Mouse (Mus musculus) lung, postnatal 0 days (tissue): ENCODE results near the gene Pick1. TPM values are rescaled to one million over a fixed set of nuclear protein-coding genes. Genes with fewer than 3 reads are reported as not detected.
A peak's percentile ranks its signal among the peaks of the same experiment; 100 is the strongest.

Experiments
- ATAC-seq: fragments of 200-750 bp; cut with Nextera tagmentation; 2 replicates; pipeline ENCODE4 v1.8.0; 2017; ENCODE audit warnings: moderate library complexity
- DNase-seq: peaks from one replicate; pipeline ENCODE4 v3.0.0-alpha.2; 2016; ENCODE audit warnings: low spot score
- H3K27ac ChIP-seq: fragments of 300-500 bp; sonication (generic); 2 replicates; pipeline ENCODE4 v1.5.1; 2014; ENCODE audit warnings: antibody characterized with exemption, mild to moderate bottlenecking, low read length, mixed read lengths
- H3K27me3 ChIP-seq: fragments of 300-500 bp; sonication (generic); replicated peaks from 2 replicates; pipeline ENCODE4 v1.6.1; 2014; ENCODE audit warnings: low read length, mixed read lengths; ENCODE audit not compliant: insufficient read depth
- H3K36me3 ChIP-seq: fragments of 300-500 bp; sonication (generic); 2 replicates; pipeline ENCODE4 v1.6.1; 2014; ENCODE audit warnings: low read length, mixed read lengths; ENCODE audit not compliant: insufficient read depth
- H3K4me1 ChIP-seq: fragments of 300-500 bp; sonication (generic); 2 replicates; pipeline ENCODE4 v1.6.1; 2014; ENCODE audit warnings: antibody characterized with exemption, low read depth, low read length, mixed read lengths; ENCODE audit not compliant: insufficient read depth
- H3K4me2 ChIP-seq: fragments of 300-500 bp; sonication (generic); replicated peaks from 2 replicates; pipeline ENCODE4 v1.6.1; 2014; ENCODE audit warnings: low read depth, mild to moderate bottlenecking, low read length, moderate library complexity, mixed read lengths
- H3K4me3 ChIP-seq: fragments of 300-500 bp; sonication (generic); 2 replicates; pipeline ENCODE4 v1.5.1; 2014; ENCODE audit warnings: low read depth, low read length
- H3K9ac ChIP-seq: fragments of 300-500 bp; sonication (generic); replicated peaks from 2 replicates; pipeline ENCODE4 v1.6.1; 2014; ENCODE audit warnings: low read depth, mild to moderate bottlenecking
- H3K9me3 ChIP-seq: fragments of 300-500 bp; sonication (generic); 2 replicates; pipeline ENCODE4 v1.6.1; 2016; ENCODE audit warnings: low read length, mixed read lengths
- CTCF ChIP-seq: IDR thresholded peaks from 2 replicates; pipeline ENCODE4 v1.5.1; 2016; ENCODE audit warnings: antibody characterized with exemption, mild to moderate bottlenecking
- EP300 ChIP-seq: IDR thresholded peaks from 2 replicates; pipeline ENCODE4 v1.6.1; 2016; ENCODE audit warnings: antibody characterized with exemption, mild to moderate bottlenecking, control low read depth
- WGBS: fragments of 180-500 bp; shearing (Covaris S2); extraction: QIAGEN DNeasy Blood & Tissue Kit; methylation state at CpG from one replicate; pipeline ENCODE4 v1.1.7; 2014; 5-methylcytosine and 5-hydroxymethylcytosine counted together
- polyA plus RNA-seq: library from polyadenylated mRNA; unstranded; fragments of >200 nt; fragmentation: Nextera tagmentation; extraction: Ambion mirVana; gene quantifications from 2 replicates; pipeline ENCODE4 v1.2.1, GENCODE M21; 2015

Pick1 gene
- polyA plus RNA-seq, 1 experiment from 2014 or later: 22.0 TPM

GRCm38 (mm10) chr15:79242574-79243233 is 13.7 kb downstream of the Pick1 start:
- TF ChIP-seq EP300 (no peak), CTCF (no peak)
- Histone ChIP-seq H3K4me3 (no peak overlapping the region), H3K27me3 (no peaks in the 10 kb centered on the region), H3K27ac (no peak overlapping the region), H3K9ac (no peak overlapping the region), H3K4me1 (no peaks in the 10 kb centered on the region; the same call in 1 of the 2 replicates), H3K36me3 (peaks cover 15% of the 10 kb centered on the region; the same call in 1 of the 2 replicates), H3K9me3 (no peaks in the 10 kb centered on the region), H3K4me2 (no peak overlapping the region)
- 66% methylated on average over 13 of the region's 13 CpGs for WGBS
- no peak for DNase-seq
- ATAC-seq: peak; percentile 13

GRCm38 (mm10) chr15:79243234-79244042 is 14.5 kb downstream of the Pick1 start:
- Histone ChIP-seq H3K36me3 (peaks cover 13% of the 10 kb centered on the region; the same call in 1 of the 2 replicates), H3K27ac (no peak overlapping the region), H3K9ac (no peak overlapping the region), H3K4me3 (no peak overlapping the region), H3K4me1 (no peaks in the 10 kb centered on the region; the same call in 1 of the 2 replicates), H3K27me3 (no peaks in the 10 kb centered on the region), H3K9me3 (no peaks in the 10 kb centered on the region), H3K4me2 (no peak overlapping the region)
- DNase-seq (peak; percentile 97), ATAC-seq (peak; percentile 98)
- 16% methylated on average over 10 of the region's 10 CpGs for WGBS
- TF ChIP-seq EP300 (no peak), CTCF (peak; percentile 100)

GRCm38 (mm10) chr15:79244071-79244893 is 15.3 kb downstream of the Pick1 start:
- no peak for TF ChIP-seq EP300
- no peak for TF ChIP-seq CTCF
- Histone ChIP-seq H3K36me3 (peaks cover 6% of the 10 kb centered on the region; the same call in 1 of the 2 replicates), H3K4me1 (no peaks in the 10 kb centered on the region; the same call in 1 of the 2 replicates), H3K27ac (no peak overlapping the region), H3K9me3 (no peaks in the 10 kb centered on the region), H3K27me3 (no peaks in the 10 kb centered on the region), H3K9ac (no peak overlapping the region), H3K4me3 (no peak overlapping the region), H3K4me2 (no peak overlapping the region)
- ATAC-seq: no peak
- DNase-seq: peak; percentile 33
- WGBS: 72% methylated on average over 7 of the region's 7 CpGs

DNA sequence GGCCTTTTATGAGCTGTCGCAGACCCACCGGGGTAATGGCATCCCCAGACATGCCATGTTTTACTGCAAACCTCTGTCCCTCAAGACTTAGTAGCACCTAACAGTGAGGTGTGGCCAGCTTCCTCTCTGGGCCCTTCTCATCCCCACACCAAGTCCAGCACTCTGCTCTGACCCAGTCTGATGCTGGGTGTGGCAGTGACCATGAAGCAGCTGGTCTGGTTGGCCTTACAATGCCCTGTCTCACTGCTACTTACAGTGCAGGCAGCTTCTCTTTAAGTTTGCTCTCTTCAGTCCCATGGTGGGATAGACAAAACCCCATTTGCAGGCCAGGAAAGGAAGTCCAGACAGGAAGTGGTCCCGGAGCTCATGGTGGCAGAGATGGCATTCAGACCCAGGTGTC is 16.3 kb downstream of the Pick1 start:
- Histone ChIP-seq H3K4me2 (no peak overlapping the region), H3K4me3 (no peak overlapping the region), H3K27me3 (no peaks in the 10 kb centered on the region), H3K9me3 (no peaks in the 10 kb centered on the region), H3K4me1 (no peaks in the 10 kb centered on the region; the same call in 1 of the 2 replicates), H3K9ac (no peak overlapping the region), H3K27ac (no peak overlapping the region), H3K36me3 (no peaks in the 10 kb centered on the region)
- no peak for TF ChIP-seq CTCF
- no peak for TF ChIP-seq EP300
- ATAC-seq (no peak), DNase-seq (no peak)
- 79% methylated on average over 3 of the region's 3 CpGs for WGBS

DNA sequence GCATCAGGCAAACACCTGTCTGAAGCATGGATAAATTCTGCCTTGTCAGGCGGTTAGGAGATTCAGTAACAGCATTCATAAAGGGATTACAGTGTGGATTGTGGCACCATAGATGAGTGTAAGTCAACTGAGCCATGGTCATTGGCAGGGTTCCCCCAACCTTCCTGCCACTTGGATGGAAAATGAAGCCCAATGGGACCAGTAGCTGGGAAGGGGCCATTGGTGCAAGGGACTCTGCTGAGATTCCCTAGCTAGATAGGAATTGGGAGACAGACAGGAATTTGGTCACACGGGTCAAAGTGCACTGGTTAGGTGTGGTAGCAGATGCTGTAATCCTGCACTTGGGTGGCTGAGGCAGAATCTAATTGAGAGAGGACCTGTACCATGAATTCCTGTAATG is 21.3 kb downstream of the Pick1 start:
- Histone ChIP-seq H3K27me3 (0 out of 2 replicates have a peak, but pooled peaks cover 16% of the 10 kb centered on the region), H3K9ac (no peak overlapping the region), H3K9me3 (no peaks in the 10 kb centered on the region), H3K4me2 (no peak overlapping the region), H3K27ac (no peak overlapping the region), H3K4me3 (no peak overlapping the region), H3K4me1 (peaks cover 10% of the 10 kb centered on the region; the same call in 1 of the 2 replicates), H3K36me3 (no peaks in the 10 kb centered on the region)
- TF ChIP-seq EP300 (no peak), CTCF (no peak)
- no peak for ATAC-seq
- no peak for DNase-seq
- WGBS: 77% methylated on average over 2 of the region's 2 CpGs
